Mouse (Mus musculus) heart, embryonic 12.5 days (tissue): ENCODE data around the gene Adal. TPM values are rescaled to one million over a fixed set of nuclear protein-coding genes. Genes with fewer than 3 reads are reported as not detected.
"Not testable (repeated sequence)": the region's sequence is repeated elsewhere in the genome, so short reads cannot be mapped to it uniquely, and the experiment has no call there.

Source experiments
- ATAC-seq: fragments of 200-750 bp; cut with Nextera tagmentation; 2 replicates; pipeline ENCODE4 v1.8.0; 2017; ENCODE audit warnings: moderate TSS enrichment, moderate library complexity; ENCODE audit not compliant: insufficient number of reproducible peaks, low FRiP score
- H3K27ac ChIP-seq: fragments of 300-500 bp; sonication (generic); 2 replicates; pipeline ENCODE4 v1.5.1; 2016; ENCODE audit warnings: mild to moderate bottlenecking, moderate library complexity; ENCODE audit not compliant: poor library complexity, severe bottlenecking
- H3K27me3 ChIP-seq: fragments of 300-500 bp; sonication (generic); replicated peaks from 2 replicates; pipeline ENCODE4 v1.6.1; 2016; ENCODE audit warnings: mild to moderate bottlenecking, moderate library complexity
- H3K36me3 ChIP-seq: fragments of 300-500 bp; sonication (generic); 2 replicates; pipeline ENCODE4 v1.6.1; 2016; ENCODE audit warnings: mild to moderate bottlenecking, moderate library complexity
- H3K4me1 ChIP-seq: fragments of 300-500 bp; sonication (generic); replicated peaks from 2 replicates; pipeline ENCODE4 v1.6.1; 2016; ENCODE audit warnings: mild to moderate bottlenecking
- H3K4me2 ChIP-seq: fragments of 300-500 bp; sonication (generic); 2 replicates; pipeline ENCODE4 v1.6.1; 2016; ENCODE audit warnings: mild to moderate bottlenecking, moderate library complexity
- H3K4me3 ChIP-seq: fragments of 300-500 bp; sonication (generic); 2 replicates; pipeline ENCODE4 v1.5.1; 2016; ENCODE audit warnings: mild to moderate bottlenecking
- H3K9ac ChIP-seq: fragments of 300-500 bp; sonication (generic); 2 replicates; pipeline ENCODE4 v1.6.1; 2016; ENCODE audit warnings: mild to moderate bottlenecking, moderate library complexity
- H3K9me3 ChIP-seq: fragments of 300-500 bp; sonication (generic); replicated peaks from 2 replicates; pipeline ENCODE4 v1.6.1; 2016; ENCODE audit warnings: mild to moderate bottlenecking, moderate library complexity
- WGBS: fragments of 180-500 bp; shearing (Covaris S2); methylation state at CpG from one replicate; pipeline ENCODE4 v1.1.7; 2016; 5-methylcytosine and 5-hydroxymethylcytosine counted together
- polyA plus RNA-seq: library from polyadenylated mRNA; unstranded; fragments of >200 nt; fragmentation: Nextera tagmentation; extraction: Ambion mirVana; gene quantifications from 2 replicates; pipeline ENCODE4 v1.2.1, GENCODE M21; 2016

Adal gene
- 13.5 and 13.7 TPM in 2 replicates for polyA plus RNA-seq

DNA sequence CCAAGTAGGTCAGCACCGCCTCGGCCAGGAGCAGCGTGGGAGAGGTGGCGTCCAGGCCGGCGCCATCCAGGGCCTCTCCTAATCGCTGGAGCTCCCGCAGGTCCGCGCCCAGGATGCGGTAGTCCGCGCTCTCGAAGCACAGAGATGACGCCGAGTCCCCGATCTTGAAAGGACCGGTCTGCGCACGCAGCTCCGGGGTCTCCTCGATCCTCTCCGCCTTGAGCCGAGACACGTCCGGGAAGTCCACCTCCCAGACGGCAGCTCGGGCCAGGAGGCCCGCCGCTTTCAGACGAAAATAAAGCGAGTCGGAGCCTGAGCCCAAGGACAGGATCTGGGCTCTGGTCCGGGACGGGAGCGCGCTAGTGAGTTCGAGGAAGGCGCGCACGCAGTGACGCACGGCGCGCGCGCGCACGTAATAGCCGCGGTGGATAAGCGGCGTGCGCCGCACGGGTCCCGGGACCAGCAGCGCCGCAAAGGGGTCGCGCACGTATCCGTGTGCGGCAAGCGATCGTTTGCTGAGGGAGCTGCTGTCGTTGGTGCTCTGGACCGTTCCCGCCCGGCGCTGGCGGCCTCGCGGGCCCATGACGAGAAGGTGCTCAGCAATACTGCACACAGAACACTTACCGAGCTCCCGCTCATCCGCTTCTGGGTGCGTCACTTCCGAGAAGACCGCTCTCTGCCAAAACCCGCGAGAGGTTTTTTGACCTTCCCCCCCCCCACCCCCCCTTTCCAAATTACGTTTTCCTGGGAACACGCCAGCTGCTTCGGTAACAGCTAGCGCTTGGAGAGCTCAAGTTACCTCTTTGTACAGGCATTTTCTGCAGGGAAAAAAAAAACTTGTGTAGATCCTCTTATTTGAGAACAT is at the start of gene Adal, which contains the start of gene Lcmt2:
Gene Adal (plus strand): TSS at position 411 of the 865 bp plus-strand sequence.
Gene Lcmt2 (minus strand): TSS at position 636 of the 865 bp plus-strand sequence.
- peaks cover 24% of the 10 kb centered on the region for H3K4me1 ChIP-seq
- H3K9me3 ChIP-seq, result 0 out of 2 replicates have a peak, but pooled peaks cover 4% of the 10 kb centered on the region
- under 1% methylated on average over 87 of the region's 87 CpGs for WGBS
- H3K4me2 ChIP-seq, result peak within 1 kb of the TSS; percentile 88
- H3K36me3 ChIP-seq, result peaks cover 29% of the 10 kb centered on the region
- peak within 1 kb of the TSS; percentile 76 for H3K4me3 ChIP-seq
- no peaks in the 10 kb centered on the region for H3K27me3 ChIP-seq
- peak within 1 kb of the TSS; percentile 88 for H3K9ac ChIP-seq
- peak; percentile 92 for ATAC-seq
- H3K27ac ChIP-seq, result peak within 1 kb of the TSS; percentile 98

- Histone ChIP-seq H3K27me3 (no peaks in the 10 kb centered on the region), H3K36me3 (no peaks in the 10 kb centered on the region), H3K4me1 (no peaks in the 10 kb centered on the region), H3K4me2 (no peak overlapping the region), H3K27ac (no peak overlapping the region), H3K9ac (no peak overlapping the region), H3K9me3 (no peaks in the 10 kb centered on the region), H3K4me3 (no peak overlapping the region)
- 22% methylated on average over 9 of the region's 9 CpGs for WGBS
- no peak for ATAC-seq
Observed at GRCm38 (mm10) chr2:121102051-121102450, 38.2 kb upstream of the Adal start.

DNA sequence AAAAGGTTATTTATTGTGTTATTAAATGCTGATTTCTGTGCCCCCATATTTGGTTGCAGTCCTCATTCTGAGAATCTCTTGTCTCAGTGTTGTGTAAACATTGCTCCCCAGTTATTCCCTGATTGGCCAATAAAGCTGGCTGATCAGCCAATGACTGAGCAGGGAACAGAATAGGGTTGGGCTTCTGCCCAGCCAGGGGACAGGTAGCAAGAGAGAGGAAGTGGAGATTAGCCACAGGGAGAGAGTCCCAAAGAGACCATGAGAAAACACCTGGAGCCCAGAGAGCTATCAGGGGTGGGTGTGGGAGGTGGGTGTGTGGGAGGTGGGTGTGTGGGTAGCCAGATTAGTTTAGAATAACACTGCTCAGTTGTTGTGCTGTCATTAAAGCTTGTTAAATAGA is 34.3 kb upstream of the Adal start:
- Histone ChIP-seq H3K9me3 (no peaks in the 10 kb centered on the region), H3K4me1 (peaks cover 4% of the 10 kb centered on the region; the same call in 1 of the 2 replicates), H3K27me3 (no peaks in the 10 kb centered on the region), H3K36me3 (no peaks in the 10 kb centered on the region), H3K9ac (no peak overlapping the region), H3K4me3 (no peak overlapping the region), H3K27ac (no peak overlapping the region), H3K4me2 (no peak overlapping the region)
- ATAC-seq, result no peak

- H3K4me2 ChIP-seq, result no peak within 1 kb of the TSS
- H3K4me1 ChIP-seq, result peaks cover 4% of the 10 kb centered on the region; the same call in 1 of the 2 replicates
- no peak within 1 kb of the TSS for H3K9ac ChIP-seq
- no peak within 1 kb of the TSS for H3K4me3 ChIP-seq
- no peak for ATAC-seq
- no peaks in the 10 kb centered on the region for H3K9me3 ChIP-seq
- no peak within 1 kb of the TSS for H3K27ac ChIP-seq
- 0 out of 2 replicates have a peak, but pooled peaks cover 4% of the 10 kb centered on the region for H3K27me3 ChIP-seq
- no peaks in the 10 kb centered on the region for H3K36me3 ChIP-seq
- WGBS, result 77% methylated on average over 4 of the region's 4 CpGs
Observed at GRCm38 (mm10) chr2:121109695-121110094, 30.5 kb upstream of the Adal start, which contains the start of gene Tgm7. Tgm7 (minus strand) TSS chr2:121109795.

- no peak overlapping the region for H3K27ac ChIP-seq
- no peaks in the 10 kb centered on the region for H3K9me3 ChIP-seq
- H3K27me3 ChIP-seq, result peaks cover 8% of the 10 kb centered on the region; the same call in 1 of the 2 replicates
- H3K36me3 ChIP-seq, result no peaks in the 10 kb centered on the region
- 87% methylated on average over 2 of the region's 2 CpGs for WGBS
- no peak overlapping the region for H3K4me3 ChIP-seq
- no peak for ATAC-seq
- H3K9ac ChIP-seq, result no peak overlapping the region
- H3K4me2 ChIP-seq, result no peak overlapping the region
- peaks cover under 1% of the 10 kb centered on the region; the same call in 1 of the 2 replicates for H3K4me1 ChIP-seq
Observed at GRCm38 (mm10) chr2:121115418-121115817, 24.8 kb upstream of the Adal start.

- no peak overlapping the region for H3K4me3 ChIP-seq
- H3K27ac ChIP-seq, result no peak overlapping the region
- H3K9ac ChIP-seq, result no peak overlapping the region
- H3K27me3 ChIP-seq, result peaks cover 4% of the 10 kb centered on the region; the same call in 1 of the 2 replicates
- H3K9me3 ChIP-seq, result no peaks in the 10 kb centered on the region
- ATAC-seq, result no peak
- H3K36me3 ChIP-seq, result no peaks in the 10 kb centered on the region
- no peaks in the 10 kb centered on the region for H3K4me1 ChIP-seq
- no peak overlapping the region for H3K4me2 ChIP-seq
- 75% methylated on average over 3 of the region's 3 CpGs for WGBS
Observed at GRCm38 (mm10) chr2:121119260-121119659, 21.0 kb upstream of the Adal start.

DNA sequence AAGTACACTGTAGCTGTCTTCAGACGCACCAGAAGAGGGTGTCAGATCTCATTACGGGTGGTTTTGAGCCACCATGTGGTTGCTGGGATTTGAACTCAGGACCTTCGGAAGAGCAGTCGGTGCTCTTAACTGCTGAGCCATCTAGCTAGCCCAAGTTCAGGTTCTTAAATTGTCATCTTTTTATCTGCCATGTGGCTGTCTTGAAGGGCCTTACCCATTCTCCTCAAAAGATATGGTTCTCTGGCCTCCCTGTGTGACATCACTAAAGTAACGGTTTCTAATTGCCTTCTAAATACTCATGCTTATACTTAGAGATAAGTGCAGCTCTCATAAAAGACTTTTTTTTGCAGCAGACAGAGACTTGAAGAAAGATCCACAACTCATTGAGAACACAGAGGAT is 13.9 kb upstream of the Adal start:
- ATAC-seq, H3K36me3 ChIP-seq, H3K9me3 ChIP-seq, H3K9ac ChIP-seq, H3K4me3 ChIP-seq, H3K4me2 ChIP-seq, H3K4me1 ChIP-seq, H3K27me3 ChIP-seq, H3K27ac ChIP-seq: not testable (repeated sequence)
- 86% methylated on average over 5 of the region's 5 CpGs for WGBS

DNA sequence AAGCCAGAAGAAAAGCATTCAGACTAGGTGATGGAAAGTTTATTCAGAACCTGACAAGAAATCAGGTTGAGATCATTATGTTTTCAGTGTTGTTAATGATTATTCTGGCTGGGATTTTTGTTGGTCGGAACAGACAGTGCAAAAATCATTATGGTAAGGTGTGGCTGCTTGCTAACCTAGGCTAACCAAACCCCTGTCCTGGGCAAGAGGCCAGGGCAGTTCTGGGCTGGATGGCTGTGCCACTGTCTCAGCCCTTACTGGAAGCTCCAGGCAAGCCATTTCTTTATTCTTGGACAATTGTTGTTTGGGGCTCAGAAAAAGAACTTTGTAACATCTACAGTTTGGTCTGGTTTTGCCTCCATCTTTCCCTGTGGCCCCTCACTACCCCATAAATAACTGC is 12.7 kb upstream of the Adal start:
- Histone ChIP-seq H3K27me3 (no peaks in the 10 kb centered on the region), H3K4me1 (no peaks in the 10 kb centered on the region), H3K36me3 (no peaks in the 10 kb centered on the region), H3K4me3 (no peak overlapping the region), H3K27ac (no peak overlapping the region), H3K9ac (no peak overlapping the region), H3K9me3 (no peaks in the 10 kb centered on the region), H3K4me2 (no peak overlapping the region)
- 80% methylated on average over 1 of the region's 1 CpGs for WGBS
- no peak for ATAC-seq

GRCm38 (mm10) chr2:121128865-121129620 is 11.2 kb upstream of the Adal start:
- Histone ChIP-seq H3K4me1 (no peaks in the 10 kb centered on the region), H3K36me3 (no peaks in the 10 kb centered on the region), H3K9ac (no peak overlapping the region), H3K4me3 (no peak overlapping the region), H3K27ac (no peak overlapping the region), H3K4me2 (no peak overlapping the region), H3K9me3 (no peaks in the 10 kb centered on the region), H3K27me3 (no peaks in the 10 kb centered on the region)
- ATAC-seq, result no peak
- 63% methylated on average over 9 of the region's 9 CpGs for WGBS

GRCm38 (mm10) chr2:121132822-121133221 is 7.4 kb upstream of the Adal start:
- no peaks in the 10 kb centered on the region for H3K27me3 ChIP-seq
- no peak for ATAC-seq
- 60% methylated on average over 1 of the region's 1 CpGs for WGBS

GRCm38 (mm10) chr2:121137371-121137770 is 2.9 kb upstream of the Adal start:
- H3K4me3 ChIP-seq, result no peak overlapping the region
- H3K27me3 ChIP-seq, result no peaks in the 10 kb centered on the region
- H3K4me1 ChIP-seq, result peaks cover 24% of the 10 kb centered on the region
- 94% methylated on average over 4 of the region's 4 CpGs for WGBS
- peaks cover 23% of the 10 kb centered on the region for H3K36me3 ChIP-seq
- 0 out of 2 replicates have a peak, but pooled peaks cover 4% of the 10 kb centered on the region for H3K9me3 ChIP-seq
- no peak overlapping the region for H3K9ac ChIP-seq
- H3K4me2 ChIP-seq, result no peak overlapping the region
- ATAC-seq, result no peak
- no peak overlapping the region for H3K27ac ChIP-seq

More at GRCm38 (mm10) chr2:121132822-121133221, 7.4 kb upstream of the Adal start:
- Histone ChIP-seq H3K27ac (no peak overlapping the region), H3K36me3 (peaks cover 7% of the 10 kb centered on the region), H3K9ac (no peak overlapping the region), H3K4me1 (no peaks in the 10 kb centered on the region), H3K4me2 (no peak overlapping the region), H3K9me3 (no peaks in the 10 kb centered on the region), H3K4me3 (no peak overlapping the region)
